Mouse (Mus musculus): ENCODE results near the gene Fstl4. TPM values are rescaled to one million over a fixed set of nuclear protein-coding genes. Genes with fewer than 3 reads are reported as not detected.
"Not testable (repeated sequence)": the region's sequence is repeated elsewhere in the genome, so short reads cannot be mapped to it uniquely, and the experiment has no call there.

Gene Fstl4
- polyA plus RNA-seq, 1 experiment from 2014 or later = 6.1 TPM

GRCm38 (mm10) chr11:53078419-53079334, 314.2 kb downstream of the Fstl4 start:
- ATAC-seq (replicated peaks) = no peak
- Histone ChIP-seq H3K9ac (replicated peaks) (no peak overlapping the region), H3K27ac (replicated peaks) (no peak overlapping the region), H3K4me3 (no peak overlapping the region), H3K27me3 (no peaks in the 10 kb centered on the region), H3K9me3 (no peaks in the 10 kb centered on the region), H3K36me3 (no peaks in the 10 kb centered on the region), H3K4me1 (no peaks in the 10 kb centered on the region), H3K4me2 (replicated peaks) (no peak overlapping the region)
- WGBS = 75% methylated on average over 7 of the region's 7 CpGs

GRCm38 (mm10) chr11:53081310-53081709, 316.9 kb downstream of the Fstl4 start:
- ATAC-seq (replicated peaks) = no peak
- no peak overlapping the region for H3K27ac ChIP-seq (replicated peaks)
- no peak overlapping the region for H3K9ac ChIP-seq (replicated peaks)
- WGBS = 89% methylated on average over 6 of the region's 6 CpGs
- H3K4me2 ChIP-seq (replicated peaks) = no peak overlapping the region
- no peaks in the 10 kb centered on the region for H3K4me1 ChIP-seq
- H3K36me3 ChIP-seq = no peaks in the 10 kb centered on the region
- no peaks in the 10 kb centered on the region for H3K27me3 ChIP-seq
- H3K9me3 ChIP-seq = no peaks in the 10 kb centered on the region
- no peak overlapping the region for H3K4me3 ChIP-seq

- WGBS = 72% methylated on average over 6 of the region's 6 CpGs
- Histone ChIP-seq H3K4me2 (replicated peaks) (no peak overlapping the region), H3K4me3 (no peak overlapping the region), H3K4me1 (no peaks in the 10 kb centered on the region), H3K27ac (replicated peaks) (no peak overlapping the region), H3K27me3 (no peaks in the 10 kb centered on the region), H3K9ac (replicated peaks) (no peak overlapping the region), H3K36me3 (no peaks in the 10 kb centered on the region), H3K9me3 (no peaks in the 10 kb centered on the region)
- no peak for ATAC-seq (replicated peaks)
Measured at GRCm38 (mm10) chr11:53085367-53085766, 320.9 kb downstream of the Fstl4 start.

- Histone ChIP-seq H3K27me3 (no peaks in the 10 kb centered on the region), H3K36me3 (no peaks in the 10 kb centered on the region), H3K27ac (replicated peaks) (no peak overlapping the region), H3K4me2 (replicated peaks) (no peak overlapping the region), H3K9ac (replicated peaks) (no peak overlapping the region), H3K4me3 (no peak overlapping the region), H3K4me1 (no peaks in the 10 kb centered on the region), H3K9me3 (no peaks in the 10 kb centered on the region)
- WGBS = 82% methylated on average over 9 of the region's 9 CpGs
- no peak for ATAC-seq (replicated peaks)
Measured at GRCm38 (mm10) chr11:53085858-53086565, 321.6 kb downstream of the Fstl4 start.

GRCm38 (mm10) chr11:53087896-53088295, 323.5 kb downstream of the Fstl4 start:
- not testable (repeated sequence) for H3K4me2 ChIP-seq (replicated peaks); H3K27ac ChIP-seq (replicated peaks); H3K36me3 ChIP-seq; H3K9ac ChIP-seq (replicated peaks); ATAC-seq (replicated peaks); H3K4me1 ChIP-seq; H3K27me3 ChIP-seq; H3K9me3 ChIP-seq; H3K4me3 ChIP-seq
- WGBS = 92% methylated on average over 3 of the region's 3 CpGs

- WGBS = 47% methylated on average over 5 of the region's 5 CpGs
- no peaks in the 10 kb centered on the region for H3K9me3 ChIP-seq
- H3K4me3 ChIP-seq = no peak overlapping the region
- no peaks in the 10 kb centered on the region for H3K4me1 ChIP-seq
- no peak for ATAC-seq (replicated peaks)
- no peaks in the 10 kb centered on the region for H3K36me3 ChIP-seq
- H3K9ac ChIP-seq (replicated peaks) = no peak overlapping the region
- H3K4me2 ChIP-seq (replicated peaks) = no peak overlapping the region
- H3K27me3 ChIP-seq = no peaks in the 10 kb centered on the region
- H3K27ac ChIP-seq (replicated peaks) = no peak overlapping the region
Measured at GRCm38 (mm10) chr11:53091596-53091995, 327.2 kb downstream of the Fstl4 start.

- Histone ChIP-seq H3K27ac (replicated peaks) (no peak overlapping the region), H3K36me3 (no peaks in the 10 kb centered on the region), H3K4me3 (no peak overlapping the region), H3K4me1 (no peaks in the 10 kb centered on the region), H3K9me3 (no peaks in the 10 kb centered on the region), H3K4me2 (replicated peaks) (no peak overlapping the region), H3K9ac (replicated peaks) (no peak overlapping the region), H3K27me3 (no peaks in the 10 kb centered on the region)
- no peak for ATAC-seq (replicated peaks)
- 90% methylated on average over 9 of the region's 9 CpGs for WGBS
Measured at GRCm38 (mm10) chr11:53096871-53097270, 332.4 kb downstream of the Fstl4 start.

GRCm38 (mm10) chr11:53097331-53097730, 332.9 kb downstream of the Fstl4 start:
- no peak overlapping the region for H3K4me3 ChIP-seq
- no peaks in the 10 kb centered on the region for H3K4me1 ChIP-seq
- H3K9me3 ChIP-seq = no peaks in the 10 kb centered on the region
- WGBS = 87% methylated on average over 8 of the region's 8 CpGs
- no peak overlapping the region for H3K9ac ChIP-seq (replicated peaks)
- no peak for ATAC-seq (replicated peaks)
- H3K36me3 ChIP-seq = no peaks in the 10 kb centered on the region
- H3K27me3 ChIP-seq = no peaks in the 10 kb centered on the region
- no peak overlapping the region for H3K27ac ChIP-seq (replicated peaks)
- no peak overlapping the region for H3K4me2 ChIP-seq (replicated peaks)

GRCm38 (mm10) chr11:53097870-53098269, 333.4 kb downstream of the Fstl4 start:
- 100% methylated on average over 6 of the region's 6 CpGs for WGBS

GRCm38 (mm10) chr11:53098780-53099198, 334.4 kb downstream of the Fstl4 start:
- no peaks in the 10 kb centered on the region for H3K27me3 ChIP-seq
- H3K4me3 ChIP-seq = no peak overlapping the region
- H3K4me2 ChIP-seq (replicated peaks) = no peak overlapping the region
- no peak overlapping the region for H3K9ac ChIP-seq (replicated peaks)
- H3K27ac ChIP-seq (replicated peaks) = no peak overlapping the region
- H3K9me3 ChIP-seq = no peaks in the 10 kb centered on the region
- ATAC-seq (replicated peaks) = no peak
- no peaks in the 10 kb centered on the region for H3K4me1 ChIP-seq
- no peaks in the 10 kb centered on the region for H3K36me3 ChIP-seq
- WGBS = 58% methylated on average over 3 of the region's 3 CpGs

More at GRCm38 (mm10) chr11:53097870-53098269, 333.4 kb downstream of the Fstl4 start:
- Histone ChIP-seq H3K4me2 (replicated peaks) (no peak overlapping the region), H3K9ac (replicated peaks) (no peak overlapping the region), H3K4me1 (no peaks in the 10 kb centered on the region), H3K27ac (replicated peaks) (no peak overlapping the region), H3K9me3 (no peaks in the 10 kb centered on the region), H3K36me3 (no peaks in the 10 kb centered on the region), H3K27me3 (no peaks in the 10 kb centered on the region), H3K4me3 (no peak overlapping the region)
- no peak for ATAC-seq (replicated peaks)

GRCm38 (mm10) chr11:53099322-53099721, 334.9 kb downstream of the Fstl4 start:
- no peak overlapping the region for H3K4me3 ChIP-seq
- H3K27ac ChIP-seq (replicated peaks) = no peak overlapping the region
- no peaks in the 10 kb centered on the region for H3K4me1 ChIP-seq
- ATAC-seq (replicated peaks) = no peak
- 87% methylated on average over 5 of the region's 5 CpGs for WGBS
- no peaks in the 10 kb centered on the region for H3K27me3 ChIP-seq
- H3K9me3 ChIP-seq = no peaks in the 10 kb centered on the region
- H3K9ac ChIP-seq (replicated peaks) = no peak overlapping the region
- H3K4me2 ChIP-seq (replicated peaks) = no peak overlapping the region
- no peaks in the 10 kb centered on the region for H3K36me3 ChIP-seq

GRCm38 (mm10) chr11:53101732-53102131, 337.3 kb downstream of the Fstl4 start:
- 93% methylated on average over 5 of the region's 5 CpGs for WGBS
- Histone ChIP-seq H3K9ac (replicated peaks) (no peak overlapping the region), H3K27ac (replicated peaks) (no peak overlapping the region), H3K4me1 (no peaks in the 10 kb centered on the region), H3K36me3 (no peaks in the 10 kb centered on the region), H3K9me3 (no peaks in the 10 kb centered on the region), H3K4me3 (no peak overlapping the region), H3K4me2 (replicated peaks) (no peak overlapping the region), H3K27me3 (no peaks in the 10 kb centered on the region)
- ATAC-seq (replicated peaks) = no peak
